Mouse (Mus musculus) kidney, postnatal 36 days (tissue): ENCODE data around the gene Npas2.

ENCODE experiments used
- DNase-seq, 2 experiments: peaks; one replicate each; pipeline ENCODE4 v3.0.0; 2021 to 2022; ENCODE audit warnings: mixed read lengths in 2 of 2

Gene Npas2

GRCm38 (mm10) chr1:39338831-39339230 is 145.3 kb downstream of the Npas2 start:
- DNase-seq: no peak

GRCm38 (mm10) chr1:39339455-39339854 is 145.9 kb downstream of the Npas2 start:
- DNase-seq: no peak

- no peak for DNase-seq
Observed at GRCm38 (mm10) chr1:39340156-39340555, 146.6 kb downstream of the Npas2 start.

GRCm38 (mm10) chr1:39340647-39341046 is 147.1 kb downstream of the Npas2 start:
- peak; percentile 47 to 70 for DNase-seq

GRCm38 (mm10) chr1:39341807-39342206 is 148.3 kb downstream of the Npas2 start:
- no peak for DNase-seq

- no peak for DNase-seq
Observed at GRCm38 (mm10) chr1:39343242-39343641, 149.7 kb downstream of the Npas2 start.

GRCm38 (mm10) chr1:39344981-39345600 is 151.6 kb downstream of the Npas2 start:
- DNase-seq: no peak

- no peak for DNase-seq
Observed at GRCm38 (mm10) chr1:39349001-39349400, 155.5 kb downstream of the Npas2 start.

GRCm38 (mm10) chr1:39349427-39349826 is 155.9 kb downstream of the Npas2 start:
- no peak for DNase-seq

- DNase-seq: no peak
Observed at GRCm38 (mm10) chr1:39361754-39362514, 168.4 kb downstream of the Npas2 start.

GRCm38 (mm10) chr1:39362515-39362893 is 169.0 kb downstream of the Npas2 start:
- DNase-seq: no peak

GRCm38 (mm10) chr1:39365562-39365961 is 172.0 kb downstream of the Npas2 start:
- DNase-seq: no peak

- peak in 1 of 2 experiments; percentile 14 for DNase-seq
Observed at GRCm38 (mm10) chr1:39367045-39367444, 173.5 kb downstream of the Npas2 start.

- DNase-seq: peak; percentile 99
Observed at GRCm38 (mm10) chr1:39367601-39368266, 174.2 kb downstream of the Npas2 start, which contains the start of gene Rpl31. Gene Rpl31 (plus strand): TSS chr1:39367842.

- DNase-seq: peak; percentile 5 to 45
Observed at GRCm38 (mm10) chr1:39368267-39368841, 174.8 kb downstream of the Npas2 start.

GRCm38 (mm10) chr1:39370431-39370830 is 176.9 kb downstream of the Npas2 start:
- DNase-seq: no peak

GRCm38 (mm10) chr1:39372220-39372843 is 178.8 kb downstream of the Npas2 start:
- no peak for DNase-seq

GRCm38 (mm10) chr1:39373378-39373777 is 179.8 kb downstream of the Npas2 start:
- DNase-seq: no peak

GRCm38 (mm10) chr1:39374231-39374809 is 180.8 kb downstream of the Npas2 start:
- no peak for DNase-seq

GRCm38 (mm10) chr1:39376121-39376520 is 182.6 kb downstream of the Npas2 start:
- no peak for DNase-seq

- DNase-seq: no peak
Observed at GRCm38 (mm10) chr1:39376726-39377240, 183.3 kb downstream of the Npas2 start.

- no peak for DNase-seq
Observed at GRCm38 (mm10) chr1:39378540-39378939, 185.0 kb downstream of the Npas2 start.
